Mouse (Mus musculus) E14TG2a.4 (cell line): ENCODE results near the gene Igdcc4.

Source experiments
- H3K27me3 ChIP-seq: 2 replicates; pipeline ENCODE4 v1.6.1; 2014; ENCODE audit warnings: low read length, control low read depth; ENCODE audit not compliant: insufficient read depth
- H3K36me3 ChIP-seq: 2 replicates; pipeline ENCODE4 v1.6.1; 2014; ENCODE audit warnings: low read length, control low read depth; ENCODE audit not compliant: insufficient read depth
- H3K4me1 ChIP-seq: replicated peaks from 2 replicates; pipeline ENCODE4 v1.6.1; 2014; ENCODE audit warnings: low read depth, low read length, control low read depth
- H3K4me3 ChIP-seq: replicated peaks from 2 replicates; pipeline ENCODE4 v1.5.1; 2014; ENCODE audit warnings: mild to moderate bottlenecking, low read length
- H3K9me3 ChIP-seq: 2 replicates; pipeline ENCODE4 v1.6.1; 2014; ENCODE audit warnings: low read length, control low read depth
- CTCF ChIP-seq: conservative IDR thresholded peaks from 2 replicates; pipeline ENCODE4 v1.5.1; 2014; ENCODE audit warnings: low read length
- NANOG ChIP-seq: IDR thresholded peaks from 2 replicates; pipeline ENCODE4 v1.6.1; 2014; ENCODE audit warnings: borderline replicate concordance, low read length, mixed read lengths
- POU5F1 ChIP-seq: IDR thresholded peaks from 2 replicates; pipeline ENCODE4 v1.6.1; 2014; ENCODE audit warnings: low read length, borderline replicate concordance

Igdcc4 gene

GRCm38 (mm10) chr9:65179817-65180624 is 78.7 kb downstream of the Igdcc4 start:
- H3K36me3 ChIP-seq, result no peaks in the 10 kb centered on the region
- TF ChIP-seq NANOG (no peak), CTCF (no peak), POU5F1 (no peak)
- H3K9me3 ChIP-seq, result no peaks in the 10 kb centered on the region
- H3K4me3 ChIP-seq, result peak overlapping the region; percentile 55
- peaks cover 98% of the 10 kb centered on the region for H3K4me1 ChIP-seq
- peaks cover 10% of the 10 kb centered on the region for H3K27me3 ChIP-seq
